Mouse (Mus musculus) megakaryocyte, embryonic 14.5 days (primary cell): ENCODE data around the gene Cdc37l1.

Experiments used
- FLI1 ChIP-seq: IDR thresholded peaks from 2 replicates; pipeline ENCODE4 v1.6.1; 2012; ENCODE audit warnings: low read length, inconsistent platforms, mixed read lengths
- GATA1 ChIP-seq: IDR thresholded peaks from 3 replicates; pipeline ENCODE4 v1.6.1; 2012; ENCODE audit warnings: mixed read lengths, low read length, inconsistent platforms, borderline replicate concordance

GRCm38 (mm10) chr19:29063577-29064363 lies 73.6 kb downstream of the Cdc37l1 start:
- no peak for TF ChIP-seq FLI1
- TF ChIP-seq GATA1 = no peak
